Mouse (Mus musculus) adrenal gland, postnatal 36 days (tissue): ENCODE results near the gene Rpgrip1l. TPM values are rescaled to one million over a fixed set of nuclear protein-coding genes. Genes with fewer than 3 reads are reported as not detected.

Experiments used
- DNase-seq, 2 experiments: peaks; one replicate each; pipeline ENCODE4 v3.0.0; 2021; ENCODE audit warnings: mixed read lengths in 1 of 2
- total RNA-seq, 2 experiments: library from RNA; stranded (reverse); gene quantifications; 2 replicates each; pipeline ENCODE4 v1.2.3; 2021

The Rpgrip1l gene
- total RNA-seq, 2 experiments from 2014 or later: 6.5 to 7.1 TPM

DNA sequence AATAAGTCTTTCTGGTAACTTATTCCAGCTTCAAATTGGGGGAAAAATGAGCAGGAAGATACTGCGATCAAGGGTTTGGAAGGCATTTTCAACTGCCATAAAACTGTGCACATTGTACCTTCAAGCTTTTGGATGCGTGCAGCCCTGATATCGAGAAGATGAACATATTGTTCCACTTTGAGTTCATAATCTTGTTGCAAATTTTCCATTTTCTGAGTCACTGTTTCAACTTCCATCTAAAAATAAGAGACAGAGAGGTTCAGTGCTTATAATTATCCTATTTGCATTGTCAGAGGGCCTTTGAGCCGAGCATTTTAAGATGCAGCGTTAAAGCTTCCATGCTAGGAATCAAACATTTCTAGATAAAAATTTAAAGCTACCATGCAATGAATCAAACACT is 39.6 kb downstream of the Rpgrip1l start:
- no peak for DNase-seq

- DNase-seq: no peak
Measured at GRCm38 (mm10) chr8:91269374-91269958, 43.6 kb downstream of the Rpgrip1l start.

GRCm38 (mm10) chr8:91264564-91264963 is 48.5 kb downstream of the Rpgrip1l start:
- DNase-seq: no peak

GRCm38 (mm10) chr8:91263939-91264338 is 49.1 kb downstream of the Rpgrip1l start:
- DNase-seq: no peak

GRCm38 (mm10) chr8:91261598-91261997 is 51.5 kb downstream of the Rpgrip1l start:
- DNase-seq: no peak

DNA sequence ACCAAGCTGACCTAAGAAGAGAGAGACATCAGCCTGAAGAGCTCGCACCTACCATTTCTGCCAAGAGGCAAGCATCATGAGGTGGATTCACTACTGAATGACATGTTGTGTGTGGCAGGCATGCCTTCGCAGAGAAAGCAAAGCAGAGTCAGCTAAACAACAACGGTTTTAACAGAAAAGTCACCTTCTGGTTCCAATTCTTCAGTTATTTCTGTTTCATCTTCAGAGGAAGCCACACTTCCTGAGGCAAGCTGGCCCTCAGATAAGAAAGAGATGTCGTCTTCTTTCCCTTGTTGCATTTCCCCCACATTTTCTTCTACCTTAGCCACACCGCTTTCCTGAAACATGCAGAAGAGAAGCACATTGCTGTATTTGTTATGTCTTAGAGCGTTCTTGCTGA is 62.1 kb downstream of the Rpgrip1l start:
- DNase-seq: no peak

GRCm38 (mm10) chr8:91249758-91250466 is 63.1 kb downstream of the Rpgrip1l start:
- no peak for DNase-seq

DNA sequence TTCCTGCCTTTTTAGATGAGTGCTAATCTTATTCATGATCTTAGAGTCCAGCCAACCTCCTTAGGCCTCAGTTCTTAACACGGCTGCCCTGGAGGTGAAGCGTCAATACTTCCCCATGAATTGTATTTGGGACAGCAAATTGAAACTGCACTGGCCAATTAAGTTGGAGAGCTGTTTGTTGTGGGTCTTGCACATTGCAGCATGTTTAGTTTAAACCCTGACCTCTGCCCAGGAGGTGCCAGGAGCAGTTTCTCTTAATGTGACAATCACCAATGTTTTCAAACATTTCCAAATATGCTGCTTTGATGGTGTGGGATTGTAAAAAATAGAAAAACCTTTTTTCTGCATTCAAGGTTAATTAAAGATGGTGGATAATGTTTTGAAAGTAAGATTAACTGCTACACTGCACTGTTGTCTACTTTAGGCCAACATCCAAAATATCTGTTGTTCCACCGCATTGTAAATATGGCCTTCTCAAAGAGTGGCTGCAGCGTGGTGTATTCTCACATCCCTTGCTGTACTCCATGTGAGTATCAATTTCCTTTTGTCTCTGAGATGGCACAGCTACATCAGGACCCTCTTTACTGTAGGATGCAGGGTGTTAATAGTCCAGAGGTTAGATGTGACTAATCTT is 67.1 kb downstream of the Rpgrip1l start:
- DNase-seq: no peak

GRCm38 (mm10) chr8:91242721-91243120 is 70.3 kb downstream of the Rpgrip1l start:
- no peak for DNase-seq

DNA sequence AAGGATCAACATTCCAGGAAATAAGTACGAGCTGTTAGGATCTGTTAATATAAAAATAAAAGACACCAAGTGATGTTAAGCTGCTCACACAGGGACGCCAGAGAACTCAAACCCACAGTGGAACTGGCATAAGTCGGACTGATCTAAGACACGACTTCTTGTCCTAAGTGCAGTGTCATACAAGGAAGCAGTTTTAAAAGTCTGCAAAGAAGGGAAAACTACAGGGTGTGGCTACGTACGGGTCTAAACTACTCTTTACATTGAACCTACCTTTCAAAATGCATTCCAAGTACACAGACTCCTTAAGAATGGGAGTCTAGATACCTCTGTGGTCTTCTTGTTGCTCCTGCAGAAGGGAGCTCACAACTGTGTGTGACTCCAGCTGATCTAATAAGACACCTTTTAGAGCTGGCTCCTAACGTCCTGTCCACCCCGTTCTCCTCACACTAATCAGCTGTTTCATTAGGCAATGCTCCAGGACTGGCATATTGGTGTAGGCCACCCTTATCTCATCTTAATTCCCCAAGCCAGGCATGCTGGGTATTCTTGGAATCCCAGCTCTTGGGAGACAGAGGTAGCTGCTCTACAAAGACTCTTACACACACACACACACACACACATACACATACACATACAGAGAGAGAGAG is 71.1 kb downstream of the Rpgrip1l start:
- no peak for DNase-seq

DNA sequence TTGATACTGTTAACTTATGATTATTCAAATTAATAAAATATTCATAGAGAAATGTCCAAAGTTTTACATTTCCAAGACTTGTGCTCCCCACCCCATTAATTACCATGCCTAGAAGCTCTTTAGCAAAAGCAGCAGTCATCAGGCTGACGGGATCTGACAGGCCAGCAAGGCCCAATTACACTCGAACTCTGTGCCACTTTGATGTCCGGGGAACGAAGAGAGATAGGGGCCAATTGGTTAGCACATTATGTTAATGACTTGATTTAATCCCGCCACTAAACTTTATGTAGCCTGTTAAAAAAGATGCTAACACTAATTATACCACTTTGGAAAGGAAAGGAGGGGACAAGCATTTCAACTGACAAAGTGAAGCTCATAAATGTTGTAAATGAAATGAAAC is 71.7 kb downstream of the Rpgrip1l start:
- DNase-seq: no peak

DNA sequence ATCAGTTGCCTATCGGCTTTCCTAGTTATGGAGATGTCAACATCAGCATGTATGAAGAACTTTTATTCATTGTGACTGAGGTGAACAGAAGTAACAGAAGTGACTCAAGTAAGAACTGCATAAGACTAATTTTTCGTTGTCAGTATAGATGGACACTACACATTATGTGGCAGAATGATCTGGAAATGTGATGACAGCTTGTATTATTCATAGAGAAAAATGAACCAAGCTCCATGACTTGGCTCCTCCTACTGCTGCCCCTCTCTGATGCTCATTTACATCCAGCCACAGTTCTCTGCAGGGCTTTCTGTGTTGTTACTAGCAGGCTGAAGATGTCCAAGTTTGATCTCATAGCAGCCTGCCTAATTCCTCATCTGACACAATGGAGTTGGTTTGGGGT is 75.9 kb downstream of the Rpgrip1l start:
- no peak for DNase-seq

DNA sequence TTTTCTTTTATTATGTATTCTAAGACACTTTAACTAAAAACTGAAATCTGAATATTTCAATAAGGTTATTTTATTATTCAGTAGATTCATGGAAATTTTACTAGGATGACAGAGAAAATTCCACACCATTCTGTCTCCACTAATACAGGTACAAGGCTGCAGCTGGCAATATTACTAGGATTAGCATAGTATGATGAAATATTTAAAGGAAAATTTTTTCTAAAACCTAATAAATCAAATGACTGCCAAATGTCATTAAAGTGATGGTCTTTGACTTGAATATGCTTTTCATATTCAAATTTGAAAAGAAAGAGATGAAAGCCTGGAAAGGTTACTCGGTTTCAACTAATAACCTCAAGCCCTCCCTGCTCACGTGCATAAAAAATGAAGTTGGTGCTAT is 79.0 kb downstream of the Rpgrip1l start:
- DNase-seq: no peak

- DNase-seq: peak; percentile 7 to 55
Measured at GRCm38 (mm10) chr8:91227421-91227841, 85.6 kb downstream of the Rpgrip1l start.

DNA sequence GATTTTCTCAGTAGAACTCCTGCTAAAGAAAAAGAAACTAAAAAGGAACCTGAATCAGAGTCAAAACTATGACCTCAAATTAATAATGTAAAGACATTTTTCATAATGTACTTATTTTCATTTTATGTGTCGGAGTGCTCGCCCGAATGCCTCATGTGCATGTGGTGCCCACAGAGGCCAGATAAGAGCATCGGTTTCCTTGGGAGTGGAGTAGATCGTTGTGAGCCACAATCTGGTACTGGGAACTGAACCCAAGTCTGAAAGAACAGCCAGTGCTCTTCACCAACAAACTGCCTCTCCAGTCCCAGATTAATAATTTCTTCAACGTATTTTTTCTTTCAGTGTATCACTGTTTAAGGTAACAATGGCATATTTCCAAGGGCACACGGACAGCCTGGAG is 88.8 kb downstream of the Rpgrip1l start:
- DNase-seq: no peak

DNA sequence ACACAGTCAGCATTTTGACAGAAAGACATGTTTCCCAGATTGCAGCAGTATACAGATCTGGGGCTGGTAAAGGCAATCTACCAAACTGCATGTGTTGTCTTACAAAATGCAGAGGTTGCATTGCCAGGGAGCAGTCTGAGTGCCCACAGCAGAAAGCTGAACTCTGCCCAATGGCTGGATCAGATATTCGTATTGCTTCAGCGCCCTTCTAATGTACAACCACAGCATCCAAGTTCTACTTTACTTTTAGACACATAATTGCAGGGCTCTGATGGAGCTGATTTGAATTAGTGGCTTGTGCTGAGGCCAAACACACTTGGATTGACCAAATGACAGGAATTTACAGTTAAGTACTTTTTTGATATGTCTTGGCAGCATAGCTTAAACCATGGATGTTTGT is 91.2 kb downstream of the Rpgrip1l start:
- no peak for DNase-seq

DNA sequence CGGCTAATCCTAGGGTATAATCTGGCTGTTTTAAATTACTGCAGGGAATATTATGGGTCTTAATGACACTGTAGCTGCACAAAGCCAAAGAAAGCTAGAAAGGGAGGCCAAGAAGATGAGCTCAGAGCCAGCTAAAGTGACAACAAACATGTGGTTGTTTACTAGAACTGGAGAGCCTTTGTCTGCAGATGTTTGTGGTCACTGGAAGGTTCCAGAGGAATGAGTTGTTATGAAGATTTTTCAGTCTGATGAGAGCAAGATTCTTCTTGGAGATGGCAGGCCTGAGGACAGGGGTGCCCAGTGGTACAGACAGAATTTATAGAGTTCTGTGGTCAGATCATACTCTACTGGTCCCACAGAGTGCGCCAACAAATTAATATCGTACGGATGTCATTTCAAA is 94.8 kb downstream of the Rpgrip1l start:
- no peak for DNase-seq

GRCm38 (mm10) chr8:91217062-91217905 is 95.8 kb downstream of the Rpgrip1l start:
- no peak for DNase-seq

DNA sequence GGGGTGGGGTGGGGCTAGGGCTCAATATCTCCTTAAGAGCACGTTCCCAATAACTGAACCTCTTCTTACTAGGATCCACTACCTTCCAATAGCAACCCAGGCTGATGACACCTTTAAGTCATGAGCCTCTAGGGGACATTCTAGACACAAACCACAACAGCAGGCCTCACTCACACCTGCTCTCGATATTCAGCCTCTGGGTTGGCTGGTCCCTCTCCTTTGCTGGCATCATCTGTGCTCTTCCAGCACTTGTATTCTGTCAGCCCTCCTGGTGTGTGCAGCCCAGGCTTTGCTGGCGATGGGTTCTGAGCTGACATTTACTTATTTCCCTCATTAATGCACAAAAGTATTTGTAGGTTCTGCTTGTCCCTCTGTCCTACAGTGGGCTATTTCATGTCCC is 98.8 kb downstream of the Rpgrip1l start:
- no peak for DNase-seq

DNA sequence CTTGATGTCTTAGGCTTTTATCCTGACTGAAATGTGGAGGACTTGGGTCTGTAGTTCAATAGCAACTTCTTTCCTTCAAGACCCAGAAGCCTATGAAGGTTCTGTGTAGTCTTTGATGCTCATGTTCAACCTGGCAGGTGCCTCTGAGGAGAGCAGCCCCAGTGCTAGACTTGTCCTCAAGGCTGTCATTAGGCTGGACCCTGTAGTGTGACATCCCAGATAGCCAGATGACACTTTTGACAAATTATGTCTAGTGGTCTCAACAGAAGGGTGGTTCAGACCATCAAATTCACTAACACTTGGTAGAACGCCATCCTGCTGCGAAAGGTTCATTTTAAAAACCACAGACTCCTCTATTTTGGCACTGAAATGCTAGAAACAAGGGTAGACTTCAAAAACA is 100.1 kb downstream of the Rpgrip1l start:
- DNase-seq: no peak

DNA sequence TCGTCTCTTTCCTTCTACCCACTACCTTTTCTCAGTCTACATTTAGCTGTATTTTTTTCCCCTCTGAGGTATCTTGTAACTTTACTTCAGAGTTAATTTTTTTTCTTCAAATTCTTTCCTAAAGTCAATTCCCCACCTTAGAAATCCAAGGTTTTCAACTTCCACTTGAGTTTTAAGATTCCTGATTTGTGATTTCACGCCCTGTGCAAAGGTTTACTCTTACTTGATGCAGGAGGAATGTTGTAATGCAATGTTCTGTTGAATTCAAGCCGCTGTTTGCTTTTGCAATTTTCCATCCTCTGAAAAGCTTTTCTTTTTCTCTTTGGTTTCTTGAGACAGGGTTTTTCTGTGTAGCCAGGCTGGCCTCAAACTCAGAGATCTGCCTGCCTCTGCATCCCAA is 103.4 kb downstream of the Rpgrip1l start:
- no peak for DNase-seq

GRCm38 (mm10) chr8:91207676-91208075 is 105.4 kb downstream of the Rpgrip1l start:
- DNase-seq: no peak
